Mouse (Mus musculus): ENCODE data around the gene Olfr1381.
A peak's percentile ranks its signal among the peaks of the same experiment; 100 is the strongest.
"Not testable (repeated sequence)": the region's sequence is repeated elsewhere in the genome, so short reads cannot be mapped to it uniquely, and the experiment has no call there.

Gene Olfr1381

DNA sequence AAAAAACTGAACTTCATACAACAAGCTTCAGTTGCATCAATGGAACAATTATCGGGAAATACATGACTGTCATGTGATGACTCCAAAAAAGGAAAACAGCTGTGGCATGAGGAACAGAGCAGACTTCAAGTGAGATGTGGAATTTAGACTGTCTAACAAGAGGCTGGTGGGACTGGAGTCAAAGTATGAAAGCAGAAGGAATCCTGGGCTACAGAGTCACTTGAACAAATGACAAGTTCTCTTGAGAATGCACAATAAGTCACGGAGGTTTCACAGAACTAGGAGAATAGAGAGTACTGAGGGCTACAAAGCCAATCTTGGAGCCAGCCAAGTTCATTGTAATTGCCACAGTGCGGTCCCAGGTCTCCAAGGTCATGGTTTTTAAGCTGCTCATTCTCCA is at the start of gene Olfr1381:
Gene Olfr1381 (plus strand): TSS at position 301 of the 400 bp plus-strand sequence.
- not testable (repeated sequence) for DNase-seq

DNA sequence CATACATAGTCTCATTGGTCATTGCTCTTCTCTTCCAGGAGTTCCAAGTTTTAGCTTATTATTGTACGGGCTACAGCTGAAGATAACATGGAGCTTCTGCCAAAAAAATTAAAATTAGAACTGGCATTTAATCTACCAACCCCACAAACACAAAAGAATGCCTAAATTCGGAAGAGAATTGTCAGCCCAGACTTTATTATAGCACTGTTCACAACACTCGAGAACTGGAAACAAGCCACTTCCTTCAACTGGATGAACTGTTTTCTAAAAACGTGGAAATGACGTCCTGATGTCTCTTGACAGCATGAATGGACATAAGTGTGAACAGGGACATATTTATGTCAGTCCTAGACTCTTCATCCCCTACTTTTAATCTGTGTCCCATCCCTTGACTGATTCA is 25.2 kb upstream of the Olfr1381 start:
- DNase-seq = no peak

DNA sequence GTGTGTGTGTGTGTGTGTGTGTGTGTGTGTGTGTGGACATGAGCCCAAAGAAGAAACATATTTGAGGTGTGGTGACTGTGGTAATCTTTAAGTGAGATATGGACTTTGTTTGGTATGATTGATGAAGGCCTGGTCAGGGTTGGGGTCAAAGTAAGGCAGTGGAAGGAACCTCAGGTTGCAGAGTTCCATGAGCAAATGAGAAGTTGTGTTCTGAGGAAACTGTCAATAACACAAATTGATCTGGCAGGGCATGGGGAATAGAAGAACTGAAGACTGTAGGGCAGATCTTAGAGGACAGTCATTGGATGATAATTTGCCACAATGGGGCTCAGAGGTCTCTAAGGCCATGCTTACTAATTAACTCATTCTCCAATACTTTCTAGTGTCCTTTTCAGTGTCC is 23.9 kb upstream of the Olfr1381 start, which contains the start of gene Olfr1383:
Gene Olfr1383 (plus strand): TSS at position 301 of the 400 bp plus-strand sequence.
- DNase-seq = no peak

DNA sequence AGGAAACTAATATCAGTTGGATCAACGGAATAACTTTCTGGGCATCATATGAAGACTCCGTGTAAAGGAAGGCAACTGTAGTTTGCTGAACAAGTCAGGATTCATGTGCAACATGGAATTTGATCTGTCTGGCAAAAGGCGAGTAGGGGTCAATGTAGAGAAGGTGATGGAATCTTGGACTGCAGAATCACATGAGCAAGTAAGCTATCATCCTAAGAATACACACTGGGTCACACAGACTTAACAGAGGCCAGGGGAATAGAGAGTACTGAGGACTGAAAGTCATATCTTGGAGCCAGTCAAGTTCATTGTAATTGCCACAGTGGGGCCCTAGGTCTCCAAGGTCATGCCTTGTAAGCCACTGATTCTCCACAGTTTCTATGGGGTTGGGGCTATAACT is 15.3 kb upstream of the Olfr1381 start, which contains the start of gene Olfr1382:
Gene Olfr1382 (plus strand): TSS at position 301 of the 400 bp plus-strand sequence.
- no peak for DNase-seq

DNA sequence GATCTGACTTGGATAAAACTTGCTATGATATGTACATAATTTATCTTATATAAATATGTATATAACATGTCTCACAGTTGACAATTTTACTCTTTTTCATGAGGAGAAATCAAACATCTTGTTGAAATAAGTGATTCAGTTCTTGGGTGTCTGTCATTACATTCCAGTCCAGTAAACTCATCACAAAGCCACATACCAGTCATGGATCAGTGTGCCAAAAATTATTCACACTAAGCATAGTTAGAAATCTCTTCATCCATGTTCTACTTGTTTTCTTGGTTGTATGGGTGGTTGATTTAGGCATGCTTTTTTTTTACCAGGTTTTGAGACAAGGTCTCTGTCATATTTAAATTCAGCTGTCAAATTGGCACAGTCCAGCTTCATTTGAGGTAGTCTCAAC is 10.5 kb upstream of the Olfr1381 start:
- DNase-seq = no peak

DNA sequence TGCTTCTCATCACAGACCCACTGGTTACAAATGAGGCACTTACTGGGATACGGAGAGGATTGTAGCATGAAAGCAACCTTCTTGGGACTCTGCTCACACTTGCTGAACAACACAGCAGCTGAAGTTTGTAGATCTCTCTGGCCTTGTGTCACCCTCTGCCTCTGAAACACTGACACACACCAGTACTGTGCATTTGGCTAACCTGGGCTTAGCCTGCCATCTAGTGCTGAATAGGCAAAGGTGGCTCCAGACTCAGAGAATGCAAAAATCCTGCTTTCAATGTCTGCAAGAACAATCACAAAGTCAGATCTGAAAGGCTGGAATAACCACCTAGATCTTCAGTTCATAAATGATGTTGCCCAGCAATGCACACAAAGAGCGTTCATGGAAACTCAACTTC is 6.6 kb upstream of the Olfr1381 start:
- DNase-seq = peak; percentile 9

DNA sequence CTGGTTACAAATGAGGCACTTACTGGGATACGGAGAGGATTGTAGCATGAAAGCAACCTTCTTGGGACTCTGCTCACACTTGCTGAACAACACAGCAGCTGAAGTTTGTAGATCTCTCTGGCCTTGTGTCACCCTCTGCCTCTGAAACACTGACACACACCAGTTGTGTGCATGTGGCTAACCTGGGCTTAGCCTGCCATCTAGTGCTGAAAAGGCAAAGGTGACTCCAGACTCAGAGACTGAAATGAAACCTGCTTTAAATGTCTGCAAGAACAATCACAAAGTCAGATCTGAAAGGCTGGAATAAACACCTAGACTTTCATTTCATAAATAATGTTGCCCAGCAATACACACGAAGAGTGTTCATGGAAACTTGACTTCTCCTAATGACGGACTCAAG is 10.8 kb downstream of the Olfr1381 start:
- DNase-seq = not testable (repeated sequence)

DNA sequence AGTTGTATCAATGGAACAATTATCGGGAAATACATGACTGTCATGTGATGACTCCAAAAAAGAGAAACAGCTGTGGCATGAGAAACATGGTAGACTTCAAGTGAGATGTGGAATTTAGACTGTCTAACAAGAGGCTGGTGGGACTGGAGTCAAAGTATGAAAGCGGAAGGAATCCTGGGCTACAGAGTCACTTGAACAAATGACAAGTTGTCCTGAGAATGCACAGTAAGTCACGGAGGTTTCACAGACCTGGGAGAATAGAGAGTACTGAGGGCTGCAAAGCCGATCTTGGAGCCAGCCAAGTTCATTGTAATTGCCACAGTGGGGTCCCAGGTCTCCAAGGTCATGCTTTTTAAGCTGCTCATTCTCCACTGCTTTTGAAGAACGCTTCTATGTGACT is 13.3 kb downstream of the Olfr1381 start, which contains the start of gene Olfr1380:
Gene Olfr1380 (plus strand): TSS at position 301 of the 400 bp plus-strand sequence.
- not testable (repeated sequence) for DNase-seq

DNA sequence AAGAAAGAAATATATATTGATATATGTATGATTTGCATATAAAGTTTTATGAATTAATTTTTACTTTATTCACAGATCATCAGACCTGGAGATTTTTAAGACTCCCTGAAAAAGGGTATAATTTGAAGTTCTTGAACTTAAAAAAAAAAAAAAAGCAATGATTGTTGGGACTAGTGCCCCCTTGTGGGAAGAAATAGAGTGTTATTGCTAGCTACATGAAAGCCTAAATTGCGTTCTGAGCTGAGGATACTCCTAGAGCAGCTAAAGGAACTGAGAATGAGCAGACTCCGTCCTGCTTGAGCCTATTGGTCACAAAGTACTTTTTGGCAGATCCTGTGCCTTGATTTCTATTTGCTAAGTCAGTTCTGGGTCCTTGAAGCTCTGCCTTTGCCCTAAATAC is 31.8 kb downstream of the Olfr1381 start:
- DNase-seq = not testable (repeated sequence)

DNA sequence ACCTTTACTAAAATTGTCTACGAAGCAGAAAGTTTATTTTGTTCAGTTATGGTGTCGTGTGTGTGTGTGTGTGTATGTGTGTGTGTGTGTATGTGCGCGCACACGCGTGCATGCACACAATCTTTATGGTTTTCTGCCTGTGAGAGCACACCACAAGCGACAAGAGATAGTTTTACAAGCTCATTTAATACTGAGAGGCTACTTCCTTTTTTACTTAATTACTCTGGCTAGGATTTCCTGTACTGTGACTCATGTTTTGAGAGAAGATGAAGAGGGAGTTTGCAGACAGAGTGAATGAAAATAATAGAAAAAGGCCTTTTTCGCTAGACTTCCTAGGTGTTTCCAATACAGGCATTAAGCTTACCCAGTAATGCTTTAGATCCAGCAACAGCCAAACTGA is 37.2 kb downstream of the Olfr1381 start:
- DNase-seq = not testable (repeated sequence)

DNA sequence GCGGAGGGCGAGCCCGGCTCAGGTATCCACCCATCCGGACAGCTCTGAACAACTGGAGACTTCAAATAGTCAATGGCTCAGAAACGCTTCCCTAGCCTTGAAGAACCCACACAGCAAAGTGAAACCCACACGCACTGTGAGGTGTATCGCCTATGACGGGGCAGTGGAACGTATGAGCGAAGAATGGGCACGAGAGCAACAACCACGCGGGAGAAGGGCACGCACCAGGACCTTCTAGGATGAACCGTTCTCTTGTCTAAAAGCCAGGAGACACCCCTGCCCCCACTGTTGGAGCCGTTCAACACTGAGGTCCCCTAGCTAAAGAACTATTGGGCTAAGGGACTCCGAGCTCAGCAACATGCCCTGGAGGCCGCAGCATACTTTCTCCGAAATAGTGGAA is 47.0 kb downstream of the Olfr1381 start:
- DNase-seq = no peak

DNA sequence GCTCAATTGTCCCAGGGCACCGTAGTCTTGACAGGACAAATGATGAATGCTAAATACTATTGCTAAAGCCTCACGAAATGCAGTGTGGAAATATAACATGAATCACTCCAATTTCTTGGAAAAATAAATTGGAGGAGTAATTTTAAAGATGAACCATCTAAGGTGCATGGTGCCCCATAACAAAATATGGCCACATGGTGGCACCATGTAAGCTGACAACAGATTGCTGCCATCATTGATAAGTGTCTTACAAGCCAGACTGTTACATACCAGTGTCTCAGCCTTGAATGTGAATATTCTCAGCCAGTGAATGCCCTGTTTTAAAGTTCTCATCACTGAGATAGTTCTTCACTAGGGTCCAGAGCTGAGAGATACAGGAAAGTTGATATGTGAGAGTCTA is 53.9 kb downstream of the Olfr1381 start:
- DNase-seq = not testable (repeated sequence)

Data from right cerebral cortex, postnatal 25 days (tissue).